Mouse (Mus musculus): Measurements from ENCODE around the gene Gsg1l.

Gene Gsg1l

DNA sequence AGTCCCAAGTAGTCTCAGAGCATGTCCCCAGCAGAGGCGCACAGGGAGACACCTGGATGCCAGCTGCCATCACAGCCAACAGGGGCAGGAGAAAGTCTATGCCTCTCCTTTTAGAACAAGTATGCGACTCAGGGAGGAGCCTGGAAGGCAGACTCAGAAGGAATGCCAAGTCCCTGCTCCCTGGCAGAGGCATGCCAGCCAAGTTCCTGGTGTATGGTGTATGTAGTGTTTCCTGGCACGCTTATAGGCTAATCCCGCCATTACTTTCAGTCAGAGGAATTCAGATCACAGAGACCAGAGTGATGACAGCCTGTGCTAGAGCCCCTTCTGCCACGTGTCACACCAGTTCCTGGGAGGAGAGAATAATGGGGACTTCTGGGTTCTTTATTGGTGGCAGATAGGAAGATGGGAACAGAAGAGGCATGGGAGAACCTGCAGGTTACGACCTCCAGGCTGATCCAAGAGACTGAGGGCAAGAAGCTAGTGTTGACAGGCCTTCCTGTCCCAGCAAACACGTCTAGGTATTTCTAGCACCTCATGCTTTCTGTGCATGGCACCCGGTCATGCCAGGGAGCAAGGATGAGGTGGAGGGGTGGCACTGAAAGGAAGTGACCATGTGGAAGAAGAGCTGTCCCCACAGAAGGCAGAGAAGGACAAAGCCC, 235.2 kb downstream of the Gsg1l start:
- no peak for DNase-seq

DNA sequence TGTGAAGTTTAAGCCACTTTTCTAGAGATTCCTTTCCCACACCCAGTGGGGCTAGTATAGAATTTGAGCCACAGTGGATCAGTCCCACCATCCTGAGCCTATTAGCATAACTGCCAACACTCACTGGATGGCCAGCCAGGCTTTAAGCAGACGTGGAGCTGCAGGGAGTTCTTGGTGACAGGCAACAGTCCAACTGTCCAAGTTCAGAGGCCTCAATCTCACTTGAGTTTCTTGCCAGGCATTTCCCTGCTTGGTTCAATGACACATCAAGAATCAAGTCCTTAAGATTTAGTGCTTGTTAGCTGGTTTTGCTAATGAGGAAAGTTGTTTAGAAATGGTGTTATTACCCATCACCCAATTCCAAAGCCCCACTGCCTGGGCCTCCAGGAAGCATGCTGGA, 236.6 kb downstream of the Gsg1l start:
- no peak for DNase-seq

DNA sequence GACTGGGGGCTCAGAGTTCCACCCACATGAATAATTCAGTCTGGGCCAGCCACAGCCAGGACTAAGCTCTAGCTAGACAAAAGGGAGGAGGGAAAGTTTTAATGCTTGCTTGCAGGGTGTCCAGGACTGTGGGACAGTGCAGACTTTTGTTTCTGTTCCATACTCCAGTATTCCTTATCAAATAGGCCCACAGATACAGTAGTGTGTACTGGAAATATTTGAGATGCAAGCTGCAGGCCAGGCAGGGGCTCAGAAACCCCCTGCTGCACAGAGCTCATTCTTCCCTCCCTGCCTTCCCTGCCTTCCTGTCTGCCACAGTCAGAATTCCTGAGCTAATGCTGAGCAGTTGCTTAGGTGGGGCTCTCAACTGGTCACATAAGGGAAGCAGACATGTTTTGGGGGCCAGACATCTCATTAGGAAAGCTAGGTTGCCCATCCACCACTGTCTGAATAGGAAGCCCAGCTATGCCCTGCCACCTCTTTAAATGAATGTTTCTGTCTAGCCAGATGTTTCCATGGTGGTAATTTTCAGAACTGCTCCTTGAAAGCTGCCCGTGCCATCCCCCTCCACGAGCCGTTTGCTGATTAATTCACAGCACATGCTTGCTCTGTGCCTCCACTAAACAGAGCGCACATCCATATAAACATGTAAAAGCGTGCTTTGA, 244.0 kb downstream of the Gsg1l start:
- DNase-seq: no peak

DNA sequence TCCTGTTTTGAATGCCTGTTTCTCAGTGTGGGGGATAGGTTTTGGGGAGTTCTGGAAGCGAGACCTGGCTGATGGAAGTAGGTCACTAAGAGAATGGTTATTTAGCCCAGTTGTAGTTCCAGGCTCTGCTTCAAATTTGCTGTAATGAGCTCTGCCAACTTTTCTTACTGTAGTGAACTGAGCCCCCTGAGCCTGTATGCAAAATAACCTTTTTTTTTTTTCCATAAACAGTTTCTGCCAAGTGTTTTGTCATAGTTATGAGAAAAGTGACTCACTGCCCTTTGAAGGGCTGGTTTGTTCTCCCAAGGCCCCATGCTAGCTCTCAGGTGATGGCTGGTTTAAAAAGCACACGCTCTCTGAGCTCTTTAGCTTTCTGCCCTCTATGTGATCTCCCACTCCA, 248.7 kb downstream of the Gsg1l start:
- no peak for DNase-seq

DNA sequence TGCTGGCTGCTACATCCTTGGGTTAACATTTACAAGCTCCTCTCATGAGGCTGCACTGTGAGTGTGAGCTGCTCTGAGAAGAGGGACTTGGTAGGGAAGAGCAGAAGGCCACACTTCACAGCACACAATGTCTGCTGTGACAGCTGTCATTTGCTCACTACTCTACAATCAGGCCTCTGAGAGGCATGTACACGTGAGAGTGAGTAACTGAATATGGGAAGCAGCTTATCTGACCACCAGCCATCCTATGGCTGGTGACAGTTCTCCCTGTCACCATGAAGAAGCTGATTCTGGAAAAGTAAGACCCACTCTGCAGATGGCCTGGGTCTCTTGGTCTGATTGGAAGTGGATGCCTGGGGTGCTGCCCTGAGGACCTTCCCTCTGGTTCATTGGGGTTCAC, 249.4 kb downstream of the Gsg1l start:
- DNase-seq: no peak

DNA sequence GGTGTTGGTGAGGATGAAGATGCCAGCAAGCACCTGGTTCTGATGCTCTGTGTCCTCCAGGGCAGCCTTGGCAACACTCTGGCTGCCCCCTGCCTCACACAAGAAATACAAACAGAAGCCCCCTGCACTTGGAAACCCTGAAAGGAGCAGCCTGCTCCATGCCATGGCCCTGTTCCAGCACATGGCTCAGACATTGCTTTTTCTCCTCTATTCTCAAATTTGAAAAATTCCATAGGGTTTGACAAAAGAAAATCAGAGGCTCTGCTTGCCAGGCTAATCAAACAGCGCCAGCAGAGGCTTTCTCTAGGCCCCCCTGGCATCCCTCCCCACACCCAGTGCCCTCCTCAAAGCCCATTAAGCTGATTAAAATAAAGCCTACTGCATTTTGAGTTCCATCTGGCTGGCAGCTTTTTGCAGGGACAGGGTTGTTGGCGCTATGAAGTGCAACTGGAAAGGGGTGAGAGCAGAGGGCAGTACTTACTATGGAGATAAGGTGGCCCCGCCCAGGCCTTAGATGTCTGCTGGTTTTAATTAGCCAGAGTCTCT, 253.0 kb downstream of the Gsg1l start:
- DNase-seq: no peak

DNA sequence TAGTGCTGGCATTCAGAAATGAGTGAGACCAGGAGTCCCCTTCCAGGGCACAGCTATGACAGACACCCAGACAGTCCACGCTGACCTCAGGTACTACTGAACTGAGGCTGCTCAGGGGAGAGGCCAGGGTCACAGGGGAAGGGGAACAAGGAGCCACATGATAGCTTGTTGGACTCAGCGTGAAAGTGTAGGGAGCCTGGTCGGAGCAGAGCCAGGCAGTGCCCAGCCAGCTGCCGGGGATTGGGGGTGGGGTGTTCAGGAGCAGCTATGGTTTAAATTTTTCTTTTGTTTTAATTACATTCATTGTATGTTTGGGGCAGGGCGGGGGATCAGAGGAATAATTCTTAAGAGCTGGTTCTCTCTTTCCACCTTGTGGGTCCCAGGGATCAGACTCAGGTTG, 253.7 kb downstream of the Gsg1l start:
- no peak for DNase-seq

Measured in spleen, adult 18-20 months (tissue).